Mouse (Mus musculus): ENCODE data around the gene Slc25a41. TPM values are rescaled to one million over a fixed set of nuclear protein-coding genes. Genes with fewer than 3 reads are reported as not detected.
"Not testable (repeated sequence)": the region's sequence is repeated elsewhere in the genome, so short reads cannot be mapped to it uniquely, and the experiment has no call there.

The Slc25a41 gene
- polyA plus RNA-seq, 1 experiment: not detected

GRCm38 (mm10) chr17:57051679-57052078, 10.2 kb upstream of the Slc25a41 start:
- not testable (repeated sequence) for H3K4me3 ChIP-seq (ENCODE audit: extremely low read depth, insufficient read depth, insufficient read length); H3K27ac ChIP-seq (ENCODE audit: insufficient read depth, low read length); DNase-seq (ENCODE audit: low read depth in 1 of 2, low spot score in 2 of 2); H3K4me1 ChIP-seq (ENCODE audit: control insufficient read depth, insufficient read depth, insufficient read length); H3K36me3 ChIP-seq (ENCODE audit: control insufficient read depth, insufficient read depth, low read length); H3K27me3 ChIP-seq (ENCODE audit: control insufficient read depth, insufficient read depth, low read length)
- 86% methylated on average over 4 of the region's 4 CpGs for WGBS
- TF ChIP-seq CTCF (IDR thresholded peaks at IDR 0.05; ENCODE audit: extremely low read depth, insufficient read depth, insufficient read length, insufficient replicate concordance): peak; percentile 4; the same call in 1 of the 2 replicates

- Histone ChIP-seq H3K27me3 (ENCODE audit: control insufficient read depth, insufficient read depth, low read length) (no peaks in the 10 kb centered on the region), H3K4me3 (ENCODE audit: extremely low read depth, insufficient read depth, insufficient read length) (no peak overlapping the region), H3K27ac (ENCODE audit: insufficient read depth, low read length) (no peak overlapping the region), H3K36me3 (ENCODE audit: control insufficient read depth, insufficient read depth, low read length) (no peaks in the 10 kb centered on the region), H3K4me1 (ENCODE audit: control insufficient read depth, insufficient read depth, insufficient read length) (no peaks in the 10 kb centered on the region)
- 60% methylated on average over 3 of the region's 3 CpGs for WGBS
- no peak for DNase-seq (ENCODE audit: low read depth in 1 of 2, low spot score in 2 of 2)
- TF ChIP-seq CTCF (IDR thresholded peaks at IDR 0.05; ENCODE audit: extremely low read depth, insufficient read depth, insufficient read length, insufficient replicate concordance) (no peak), POLR2A (IDR thresholded peaks at IDR 0.05; ENCODE audit: low read depth, low read length) (no peak)
These were observed 7.4 kb upstream of the Slc25a41 start for GRCm38 (mm10) chr17:57048816-57049215.

- Histone ChIP-seq H3K4me3 (ENCODE audit: extremely low read depth, insufficient read depth, insufficient read length) (no peak overlapping the region), H3K27me3 (ENCODE audit: control insufficient read depth, insufficient read depth, low read length) (no peaks in the 10 kb centered on the region), H3K4me1 (ENCODE audit: control insufficient read depth, insufficient read depth, insufficient read length) (no peaks in the 10 kb centered on the region), H3K27ac (ENCODE audit: insufficient read depth, low read length) (no peak overlapping the region), H3K36me3 (ENCODE audit: control insufficient read depth, insufficient read depth, low read length) (no peaks in the 10 kb centered on the region)
- 87% methylated on average over 5 of the region's 5 CpGs for WGBS
- no peak for DNase-seq (ENCODE audit: low read depth in 1 of 2, low spot score in 2 of 2)
- TF ChIP-seq CTCF (IDR thresholded peaks at IDR 0.05; ENCODE audit: extremely low read depth, insufficient read depth, insufficient read length, insufficient replicate concordance): no peak
These were observed 6.0 kb upstream of the Slc25a41 start for GRCm38 (mm10) chr17:57047406-57047805.

- Histone ChIP-seq H3K4me3 (ENCODE audit: extremely low read depth, insufficient read depth, insufficient read length) (no peak overlapping the region), H3K27ac (ENCODE audit: insufficient read depth, low read length) (no peak overlapping the region), H3K36me3 (ENCODE audit: control insufficient read depth, insufficient read depth, low read length) (no peaks in the 10 kb centered on the region), H3K4me1 (ENCODE audit: control insufficient read depth, insufficient read depth, insufficient read length) (peaks cover 3% of the 10 kb centered on the region; the same call in 1 of the 2 replicates), H3K27me3 (ENCODE audit: control insufficient read depth, insufficient read depth, low read length) (no peaks in the 10 kb centered on the region; the same call in 1 of the 2 replicates)
- DNase-seq (ENCODE audit: low read depth in 1 of 2, low spot score in 2 of 2): no peak
- TF ChIP-seq POLR2A (IDR thresholded peaks at IDR 0.05; ENCODE audit: low read depth, low read length) (no peak), CTCF (IDR thresholded peaks at IDR 0.05; ENCODE audit: extremely low read depth, insufficient read depth, insufficient read length, insufficient replicate concordance) (no peak)
- 56% methylated on average over 8 of the region's 8 CpGs for WGBS
These were observed 2.5 kb downstream of the Slc25a41 start for GRCm38 (mm10) chr17:57038978-57039377.

- no peak overlapping the region for H3K4me3 ChIP-seq (ENCODE audit: extremely low read depth, insufficient read depth, insufficient read length)
- H3K27me3 ChIP-seq (ENCODE audit: control insufficient read depth, insufficient read depth, low read length): no peaks in the 10 kb centered on the region
- TF ChIP-seq POLR2A (IDR thresholded peaks at IDR 0.05; ENCODE audit: low read depth, low read length) (no peak), CTCF (IDR thresholded peaks at IDR 0.05; ENCODE audit: extremely low read depth, insufficient read depth, insufficient read length, insufficient replicate concordance) (no peak)
- peaks cover 11% of the 10 kb centered on the region for H3K4me1 ChIP-seq (ENCODE audit: control insufficient read depth, insufficient read depth, insufficient read length)
- peaks cover 6% of the 10 kb centered on the region for H3K36me3 ChIP-seq (ENCODE audit: control insufficient read depth, insufficient read depth, low read length)
- H3K27ac ChIP-seq (ENCODE audit: insufficient read depth, low read length): no peak overlapping the region
- WGBS: 89% methylated on average over 4 of the region's 4 CpGs
- DNase-seq (ENCODE audit: low read depth in 1 of 2, low spot score in 2 of 2): no peak
These were observed 8.6 kb downstream of the Slc25a41 start for GRCm38 (mm10) chr17:57032854-57033253.

- peak; percentile 100 for DNase-seq (ENCODE audit: low read depth in 1 of 2, low spot score in 2 of 2)
- no peak for TF ChIP-seq CTCF (IDR thresholded peaks at IDR 0.05; ENCODE audit: extremely low read depth, insufficient read depth, insufficient read length, insufficient replicate concordance)
- peak; percentile 88 for TF ChIP-seq POLR2A (IDR thresholded peaks at IDR 0.05; ENCODE audit: low read depth, low read length)
- H3K36me3 ChIP-seq (ENCODE audit: control insufficient read depth, insufficient read depth, low read length): peaks cover 13% of the 10 kb centered on the region
These were observed 9.6 kb downstream of the Slc25a41 start for GRCm38 (mm10) chr17:57031661-57032420.

More at GRCm38 (mm10) chr17:57031661-57032420, 9.6 kb downstream of the Slc25a41 start:
- Histone ChIP-seq H3K27me3 (ENCODE audit: control insufficient read depth, insufficient read depth, low read length) (no peaks in the 10 kb centered on the region), H3K4me3 (ENCODE audit: extremely low read depth, insufficient read depth, insufficient read length) (peak overlapping the region; percentile 48), H3K27ac (ENCODE audit: insufficient read depth, low read length) (peak overlapping the region; percentile 83), H3K4me1 (ENCODE audit: control insufficient read depth, insufficient read depth, insufficient read length) (peaks cover 11% of the 10 kb centered on the region)
- WGBS: under 1% methylated on average over 38 of the region's 38 CpGs
